Mouse (Mus musculus): ENCODE measurements around the gene Grip2.

Gene Grip2

DNA sequence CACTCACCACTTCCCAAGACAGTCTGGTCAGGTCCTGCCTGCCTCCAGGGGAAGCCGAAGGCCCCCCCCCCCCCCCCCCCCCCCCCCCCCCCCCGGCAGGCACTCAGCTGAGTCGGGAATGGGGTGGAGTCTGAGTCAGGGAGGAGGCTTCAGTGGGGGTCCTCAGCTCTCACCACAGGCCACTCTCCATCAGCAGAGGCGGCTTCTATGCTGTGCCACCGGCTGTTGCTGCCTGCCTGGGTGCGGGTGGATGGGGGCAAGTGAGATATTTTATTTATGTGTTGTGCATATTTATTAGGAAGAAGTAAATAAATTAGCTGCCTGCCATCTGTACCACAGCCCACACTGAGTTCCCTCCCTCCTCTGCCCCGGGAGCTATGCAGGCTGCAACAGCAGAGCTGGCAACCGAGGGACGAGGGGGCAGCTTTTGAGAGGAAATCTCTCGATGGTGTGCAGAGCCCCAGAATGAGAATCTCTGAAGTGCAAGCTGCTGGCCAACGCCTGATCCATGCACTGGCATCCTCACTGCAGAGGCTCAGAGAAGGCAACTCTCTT is at the start of gene Grip2:
TSS of gene Grip2 (minus strand) at position 235 of the 555 bp plus-strand sequence.
- no peak for DNase-seq

DNA sequence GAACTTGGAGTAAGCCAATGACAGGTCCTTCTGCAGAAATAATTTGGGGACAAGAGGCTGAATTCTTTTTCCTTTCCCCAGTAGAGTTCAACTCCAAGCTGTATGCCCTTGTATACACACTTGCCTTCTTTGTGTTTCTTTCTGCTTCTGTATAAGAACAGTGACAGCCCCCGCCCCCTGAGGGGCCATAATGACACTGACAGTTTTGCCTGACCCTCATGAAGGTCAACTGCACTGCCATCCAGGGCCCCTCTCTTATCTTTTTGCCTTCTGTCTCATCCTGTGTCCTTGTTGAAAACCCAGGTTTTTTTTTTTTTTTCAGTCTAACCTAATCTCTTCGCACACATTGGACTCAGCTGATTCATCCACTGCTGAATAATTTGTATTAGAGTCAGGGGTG is 45.7 kb upstream of the Grip2 start:
- no peak for DNase-seq

DNA sequence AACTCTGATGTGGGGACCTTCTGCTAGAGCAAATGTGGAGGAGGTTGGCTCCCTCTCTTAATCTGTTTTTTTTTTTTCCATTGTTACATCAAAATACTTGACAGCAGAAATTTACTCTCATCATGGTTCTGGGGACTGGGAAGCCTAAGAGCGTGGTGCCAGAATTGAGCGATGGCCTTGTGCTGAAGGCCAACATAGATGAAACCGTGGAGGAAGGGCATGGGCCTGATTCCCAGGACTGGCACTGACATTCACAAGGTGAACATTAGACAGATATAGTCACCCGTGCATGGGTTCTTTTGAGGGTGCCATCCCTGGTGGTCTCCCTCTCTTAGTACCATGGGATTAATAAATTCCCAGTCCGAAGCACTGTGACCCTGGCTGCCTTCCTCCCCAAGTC is 41.0 kb upstream of the Grip2 start:
- DNase-seq: no peak

DNA sequence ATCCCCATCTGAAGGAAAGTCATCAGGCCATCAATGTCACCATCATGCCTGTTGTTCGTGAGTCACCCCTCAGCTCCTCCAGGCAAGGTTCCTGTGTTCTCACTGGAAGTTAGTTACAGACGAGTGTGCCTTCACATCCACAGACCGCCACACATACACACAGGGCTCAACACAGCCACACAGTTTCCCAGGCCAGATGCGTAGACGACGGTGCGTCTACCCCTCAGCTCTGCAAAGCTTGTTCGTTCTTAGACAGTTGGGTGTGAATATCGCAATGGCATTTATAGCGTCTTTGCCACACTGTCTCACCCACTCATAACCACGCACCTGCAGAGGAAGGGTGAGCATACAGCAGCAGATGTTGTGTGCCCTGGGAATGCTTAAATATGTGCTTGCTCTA is 38.6 kb upstream of the Grip2 start:
- DNase-seq: no peak

DNA sequence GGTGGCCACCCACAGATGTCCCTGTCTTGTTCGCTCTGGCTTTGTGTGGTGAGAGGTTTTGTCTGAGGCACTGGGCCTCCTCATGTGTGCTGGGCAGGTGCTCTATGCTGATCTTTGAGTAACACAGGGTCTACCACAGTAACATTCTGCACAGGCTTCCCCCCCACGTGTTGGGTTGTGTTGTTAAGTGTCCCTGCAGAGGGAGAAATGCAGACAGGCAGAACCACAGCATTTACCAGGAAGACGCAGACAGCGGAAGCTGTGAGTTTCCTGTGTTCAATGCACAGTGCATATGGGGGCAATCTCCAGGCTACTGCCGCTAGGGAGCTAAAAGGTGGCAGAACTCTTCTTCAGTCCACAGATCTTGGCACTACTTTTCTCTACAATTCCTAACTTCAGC is 37.5 kb upstream of the Grip2 start:
- no peak for DNase-seq

DNA sequence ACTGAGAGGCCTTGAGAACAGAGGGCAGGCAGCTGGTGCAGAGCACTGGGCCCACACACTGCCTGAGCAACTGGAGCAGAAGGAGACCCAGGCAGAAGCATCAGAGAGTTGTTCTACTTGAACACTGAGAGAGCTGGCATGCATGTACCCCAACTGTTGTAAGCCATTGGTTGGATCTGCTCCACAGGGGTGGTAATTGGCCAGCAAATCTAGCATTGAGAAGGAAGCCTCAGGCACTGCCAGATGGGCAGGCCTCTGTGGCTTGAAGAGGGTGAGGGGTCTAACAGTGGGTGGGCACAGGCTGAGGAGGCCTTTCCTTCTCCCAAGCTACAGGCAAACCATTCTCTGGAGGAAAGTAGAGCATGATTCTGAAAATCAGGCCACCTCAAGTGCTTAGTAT is 35.8 kb upstream of the Grip2 start:
- no peak for DNase-seq

DNA sequence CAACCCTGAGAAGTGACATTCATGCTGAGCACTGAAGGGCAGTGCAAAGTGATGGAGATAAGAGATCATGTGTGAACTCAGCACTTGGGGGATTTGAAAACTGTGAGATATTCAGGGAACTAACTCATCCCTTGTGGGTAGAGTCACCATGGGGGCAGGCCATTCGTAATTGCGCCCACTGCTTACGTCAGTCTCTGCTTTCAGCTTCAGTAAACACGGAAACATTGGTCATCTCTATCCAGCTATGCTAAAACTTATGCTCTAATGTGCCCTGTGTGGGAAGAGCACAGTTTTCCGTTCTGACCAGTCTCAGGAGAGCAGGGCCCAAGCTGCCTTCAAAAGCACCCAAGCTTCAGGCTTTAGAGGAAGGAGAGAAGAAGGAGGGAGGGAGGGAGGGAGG is 31.3 kb upstream of the Grip2 start:
- no peak for DNase-seq

DNA sequence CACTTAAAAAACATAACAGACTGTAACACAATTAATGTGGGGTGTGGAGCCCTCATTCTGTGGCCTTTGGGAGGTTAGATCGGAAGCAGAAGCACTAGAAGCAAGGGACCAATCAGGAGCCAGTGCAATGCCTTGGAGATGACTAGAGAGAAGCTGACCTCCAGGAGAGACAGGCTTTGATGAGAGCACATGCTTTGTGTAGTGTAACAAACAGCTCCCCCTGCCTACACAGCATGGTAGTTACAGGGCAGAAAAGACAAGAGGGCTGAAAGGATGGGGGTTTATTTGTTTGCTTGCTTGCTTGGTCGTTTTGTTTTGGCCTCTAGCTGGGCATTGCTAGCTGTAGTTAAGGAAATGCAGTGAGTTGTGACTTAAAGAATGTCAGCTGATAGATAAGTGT is 25.5 kb upstream of the Grip2 start:
- peak; percentile 6 for DNase-seq

DNA sequence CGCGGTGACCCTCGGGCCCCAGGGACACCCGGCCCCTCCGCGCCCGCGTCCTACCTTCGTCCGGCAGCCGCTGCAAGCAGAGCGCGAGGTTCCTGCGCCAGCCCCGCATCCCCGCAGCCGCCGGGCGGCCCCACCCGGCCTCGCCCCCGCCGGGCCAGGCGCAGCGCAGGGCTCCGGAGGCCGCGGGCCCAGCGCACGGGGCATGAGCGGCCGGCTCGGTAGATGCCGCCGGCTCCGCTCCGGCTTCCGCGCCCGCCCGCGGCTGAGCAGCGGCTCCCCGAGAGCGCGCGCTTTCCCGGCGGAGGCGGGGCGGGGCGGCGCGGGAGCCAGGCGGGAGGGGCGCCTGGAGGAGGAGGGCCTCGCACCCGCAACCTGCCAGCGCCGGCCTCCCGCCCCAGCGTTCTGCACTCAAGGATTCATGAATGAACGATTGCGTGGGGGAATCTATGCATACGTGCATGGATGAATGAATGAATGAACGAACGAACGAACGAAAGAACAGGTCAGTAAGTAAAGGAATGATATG is 16.6 kb upstream of the Grip2 start:
- no peak for DNase-seq

DNA sequence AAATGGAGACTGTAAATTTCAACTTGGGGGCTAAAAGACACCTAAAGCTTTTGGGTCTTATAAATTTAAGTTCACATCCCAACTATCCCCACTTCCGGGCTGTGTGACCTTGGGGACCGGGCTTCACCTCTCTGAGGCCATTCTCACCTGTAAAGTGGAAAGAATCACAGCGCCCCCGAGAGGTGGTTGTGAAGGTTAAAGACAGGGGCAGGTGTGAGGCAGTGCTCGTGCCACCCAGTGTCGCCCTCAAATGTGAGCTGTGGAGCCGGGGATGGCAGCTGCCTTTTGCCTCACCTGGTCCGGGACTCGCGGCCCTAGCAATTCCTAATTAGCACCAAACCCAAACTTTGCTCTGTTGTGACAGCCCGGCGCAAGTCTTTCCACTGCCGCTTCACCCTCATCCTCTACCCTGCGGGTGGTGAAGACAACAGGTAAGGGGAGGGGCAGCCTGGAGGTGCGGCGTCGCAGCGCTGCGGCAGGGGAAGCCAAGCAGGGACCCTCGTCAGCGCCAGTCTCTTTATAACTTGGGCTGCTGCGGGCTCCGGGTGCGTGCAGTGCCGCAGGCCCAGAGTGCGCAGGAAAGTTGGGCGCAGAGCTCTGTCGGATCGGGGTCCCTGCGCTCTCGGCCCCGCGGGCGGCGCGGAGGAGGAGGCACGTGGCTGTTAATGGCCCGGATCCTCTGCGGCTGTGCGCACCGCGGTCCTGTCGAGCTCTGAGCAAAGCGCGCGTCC is 16.0 kb upstream of the Grip2 start:
- no peak for DNase-seq

DNA sequence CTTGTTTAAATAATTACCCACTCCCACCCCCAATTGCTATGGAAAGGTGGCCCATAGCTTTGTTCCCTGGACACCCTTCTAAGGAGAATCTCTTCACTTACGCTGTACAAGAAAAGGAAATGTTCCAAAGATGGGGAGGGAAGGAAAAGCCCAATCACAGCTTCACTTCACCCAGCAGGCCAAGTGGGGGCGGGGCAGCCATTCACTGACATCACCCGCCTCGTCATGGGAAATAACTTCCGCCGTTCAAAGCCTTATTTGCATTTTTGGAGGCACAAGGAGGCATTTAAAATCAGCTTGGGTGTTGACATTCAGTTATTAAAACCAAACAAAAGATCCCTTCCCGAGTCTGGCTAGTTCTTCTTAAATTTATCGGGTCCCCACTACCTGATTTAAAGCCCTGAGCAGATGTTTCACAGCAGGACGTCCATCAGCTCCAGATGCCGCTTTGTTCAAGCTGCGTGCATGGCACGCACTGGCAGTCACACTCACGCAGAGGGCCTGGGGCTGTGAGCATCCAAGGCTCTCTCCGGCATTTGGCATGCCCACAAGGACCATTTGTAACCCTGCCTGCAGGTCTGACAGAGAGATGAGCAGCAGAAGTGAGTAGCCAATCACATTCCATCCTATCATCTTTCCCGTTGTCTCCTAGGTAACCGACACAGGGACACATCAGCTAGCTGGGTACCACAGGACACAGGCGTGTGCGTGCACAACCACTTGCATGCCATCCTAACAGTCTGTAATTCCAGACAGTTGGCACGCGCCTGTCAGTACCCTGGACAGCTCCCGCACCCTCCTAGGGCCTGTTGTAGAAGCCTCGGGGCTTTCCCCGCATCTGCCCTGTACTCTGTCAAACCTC is 12.2 kb upstream of the Grip2 start:
- DNase-seq: peak; percentile 26

DNA sequence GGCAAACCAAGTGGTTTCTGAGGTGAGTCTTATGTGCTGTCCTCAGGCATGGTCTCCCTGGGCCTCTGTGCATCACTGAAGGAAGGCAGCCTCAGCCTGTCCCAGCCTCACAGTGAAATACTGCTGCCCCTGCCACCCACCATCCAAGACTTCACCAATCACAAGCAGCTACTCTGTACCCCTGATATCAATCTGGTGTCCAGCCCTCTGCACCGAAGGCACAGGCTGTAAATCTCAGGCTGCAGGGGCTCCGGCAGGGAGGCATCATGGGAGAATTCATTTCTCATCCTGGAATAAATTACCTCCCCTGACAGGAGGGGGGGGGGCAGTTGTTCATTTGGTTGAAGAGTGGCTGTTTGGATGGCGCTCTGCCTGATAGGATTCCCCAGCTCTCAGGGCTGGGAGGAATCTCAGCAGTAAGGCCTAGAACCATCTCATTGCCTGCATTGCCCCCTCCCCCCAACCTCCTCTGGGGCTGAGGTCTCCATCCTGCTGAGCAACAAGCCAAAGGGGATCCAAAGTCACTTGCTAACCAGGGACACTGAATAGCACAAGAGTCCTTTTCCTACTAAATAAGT is 5.9 kb upstream of the Grip2 start:
- DNase-seq: no peak

DNA sequence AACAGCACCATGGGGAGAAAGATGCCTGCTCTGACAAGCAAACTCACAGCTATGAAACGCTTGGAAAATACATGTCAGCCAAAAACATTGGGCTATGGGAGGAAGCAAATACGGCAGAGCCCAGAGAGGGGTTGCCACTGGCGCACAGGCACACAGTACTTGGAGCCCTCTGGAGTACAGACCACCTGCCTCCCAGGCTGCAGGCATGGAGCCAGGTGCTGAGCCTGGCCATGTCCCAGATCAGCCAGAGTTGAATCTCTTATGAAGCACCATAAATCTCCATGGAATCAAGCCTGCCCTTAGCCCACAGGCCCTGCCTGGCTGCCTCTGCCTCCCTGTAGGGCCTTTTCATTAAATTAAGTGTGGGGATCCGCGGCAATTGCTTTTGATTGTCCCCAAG is 876 bp upstream of the Grip2 start:
- DNase-seq: no peak

DNA sequence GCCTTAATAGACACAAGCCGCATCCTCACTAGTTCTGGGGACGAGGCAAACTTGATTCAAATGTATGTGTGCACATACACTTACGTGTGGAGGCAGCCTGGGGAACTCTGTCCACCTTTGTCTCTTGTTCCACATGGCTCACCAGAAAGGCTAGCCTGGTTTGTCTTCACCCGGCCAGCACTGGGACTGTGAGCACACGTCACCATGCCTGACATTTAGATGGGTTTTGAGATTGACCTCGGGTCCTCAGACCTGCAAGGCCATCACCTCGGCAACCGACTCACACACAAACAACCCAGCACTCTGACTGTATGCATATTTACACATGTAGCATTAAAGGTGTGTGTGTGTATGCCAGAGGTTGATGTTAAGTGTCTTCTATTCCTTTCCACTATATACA is 8.8 kb downstream of the Grip2 start:
- no peak for DNase-seq

DNA sequence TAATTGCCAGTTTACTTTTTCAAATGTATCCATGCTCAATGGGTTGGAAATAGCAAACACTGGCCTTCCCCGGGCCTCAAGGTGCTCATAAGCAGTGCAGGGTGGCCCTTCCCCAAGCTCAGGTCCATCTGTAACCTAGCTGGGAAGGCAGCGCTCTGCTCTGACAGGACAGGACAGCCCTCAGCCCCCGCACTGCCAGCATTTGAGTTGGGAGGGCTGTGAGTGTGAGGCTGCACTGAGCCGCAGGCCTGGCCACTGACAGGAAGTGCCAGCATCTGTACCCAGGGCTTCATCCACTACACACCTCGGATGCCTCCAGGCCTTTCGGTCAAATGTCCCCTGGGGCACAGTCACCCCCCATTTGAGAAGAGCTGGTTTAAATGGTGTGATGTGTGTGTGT is 11.1 kb downstream of the Grip2 start:
- no peak for DNase-seq

DNA sequence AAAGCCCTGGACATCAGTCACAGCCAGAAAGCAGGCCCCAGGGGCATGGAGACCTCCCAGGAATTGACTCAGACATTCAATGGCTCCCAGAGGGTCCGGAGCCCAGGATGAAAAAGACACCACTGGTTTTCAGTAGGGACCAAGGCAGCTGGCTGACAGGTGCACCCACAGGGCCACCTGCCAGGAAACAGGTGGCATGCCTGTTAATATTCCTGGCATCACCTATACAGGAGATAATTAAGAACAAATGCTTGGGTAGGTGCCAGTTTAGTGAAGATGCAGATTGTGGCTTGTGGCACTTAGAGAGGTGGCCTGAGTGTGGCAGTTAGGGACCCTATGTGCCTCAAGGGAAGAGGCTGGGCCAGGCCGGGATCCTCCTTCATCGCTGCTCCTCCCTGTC is 13.4 kb downstream of the Grip2 start:
- no peak for DNase-seq

DNA sequence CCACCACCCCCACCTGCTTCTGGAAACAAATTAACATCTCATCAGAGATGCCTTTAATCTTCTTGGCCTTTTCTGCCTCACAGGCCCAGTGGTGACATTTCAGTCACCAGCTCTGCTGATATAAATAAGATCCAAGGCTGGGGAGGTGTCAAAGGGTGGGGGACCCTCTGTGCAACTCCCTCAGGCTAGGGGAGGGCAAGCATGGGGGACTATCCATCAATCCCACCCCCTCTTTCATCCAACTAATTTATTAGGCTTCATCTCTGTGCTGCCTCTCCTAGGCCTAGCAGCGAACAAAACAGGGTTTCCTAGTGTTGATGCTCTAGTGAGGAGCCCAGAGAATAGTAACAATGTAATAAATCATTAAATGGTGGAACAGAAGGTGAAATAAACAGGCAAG is 17.0 kb downstream of the Grip2 start:
- DNase-seq: no peak

DNA sequence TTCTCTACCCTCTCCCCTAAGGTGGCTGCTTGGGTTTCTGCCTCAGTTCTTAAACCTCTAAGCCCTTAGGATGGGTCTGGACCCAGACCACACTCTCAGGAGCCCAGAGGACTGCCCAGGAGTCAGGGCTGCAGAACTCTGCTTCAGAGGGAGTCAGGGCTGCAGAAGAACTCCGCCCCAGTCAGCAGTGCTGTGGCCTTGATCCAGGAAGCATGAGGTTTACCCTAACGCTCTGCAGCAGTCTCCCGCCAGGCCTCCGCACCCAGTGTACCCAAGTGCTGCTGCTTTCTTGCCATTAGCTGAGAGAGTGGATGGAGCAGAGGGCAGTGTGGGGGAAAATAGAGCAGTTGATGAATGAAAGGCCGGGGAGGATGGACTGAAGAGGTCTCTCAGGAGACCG is 19.0 kb downstream of the Grip2 start:
- DNase-seq: no peak

DNA sequence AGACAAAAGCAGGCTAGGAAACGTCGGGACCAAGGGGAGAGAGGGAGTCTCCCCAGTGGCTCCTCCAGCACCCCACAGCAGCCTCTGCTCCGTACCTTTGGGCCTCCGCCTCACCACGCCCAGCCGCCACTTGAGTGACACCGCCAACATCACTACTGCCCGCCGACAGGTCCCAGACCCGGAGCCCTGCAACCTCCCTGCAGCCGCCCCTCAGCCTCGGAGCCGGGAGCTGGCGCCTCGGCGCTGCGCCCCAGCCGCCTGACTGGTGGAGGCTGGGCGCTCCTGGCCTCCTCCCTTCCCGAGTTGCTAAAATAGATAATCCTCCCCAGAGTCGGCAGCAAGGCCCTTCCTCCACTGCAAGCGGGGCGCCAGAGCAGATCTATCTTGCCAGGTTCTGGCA is 19.9 kb downstream of the Grip2 start:
- DNase-seq: no peak

DNA sequence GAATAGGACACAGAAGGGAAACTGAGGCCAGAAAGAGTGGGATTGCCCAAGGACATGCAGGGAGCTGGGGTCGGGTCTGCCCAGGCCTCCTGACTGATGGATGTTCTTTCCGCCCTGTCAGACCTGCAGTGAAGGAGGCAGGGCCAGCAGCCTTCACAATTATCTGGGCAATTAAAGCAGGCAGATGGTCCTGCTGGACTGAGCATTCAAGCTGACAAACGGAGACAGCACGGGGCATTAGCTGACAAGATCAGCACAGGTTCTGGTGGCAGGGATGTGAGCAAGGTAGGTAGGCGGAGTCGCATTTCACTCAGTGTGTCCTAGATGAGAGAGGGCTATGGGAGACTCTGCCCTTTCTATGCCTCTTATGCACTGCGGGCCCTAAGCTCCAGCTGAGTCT is 22.9 kb downstream of the Grip2 start:
- no peak for DNase-seq

DNA sequence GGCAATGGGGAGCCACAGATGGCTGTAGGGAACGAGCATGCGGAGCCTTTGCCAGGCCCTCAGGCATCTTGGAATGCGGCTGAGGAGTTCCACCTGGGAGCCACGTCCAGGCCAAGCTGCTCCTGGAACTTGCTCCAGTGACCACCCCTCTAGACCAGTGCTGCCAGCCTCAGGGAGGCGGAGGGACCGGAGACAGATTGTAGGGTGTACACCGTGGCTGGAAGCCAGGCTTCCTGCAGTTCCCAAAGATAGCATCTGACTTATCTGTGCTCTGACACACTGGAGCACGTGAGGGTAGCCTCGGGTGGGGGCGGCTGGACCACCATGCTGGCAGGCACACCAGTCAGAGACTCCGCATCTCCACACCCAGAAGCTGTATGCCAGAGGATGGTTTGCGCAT is 28.6 kb downstream of the Grip2 start:
- no peak for DNase-seq

DNA sequence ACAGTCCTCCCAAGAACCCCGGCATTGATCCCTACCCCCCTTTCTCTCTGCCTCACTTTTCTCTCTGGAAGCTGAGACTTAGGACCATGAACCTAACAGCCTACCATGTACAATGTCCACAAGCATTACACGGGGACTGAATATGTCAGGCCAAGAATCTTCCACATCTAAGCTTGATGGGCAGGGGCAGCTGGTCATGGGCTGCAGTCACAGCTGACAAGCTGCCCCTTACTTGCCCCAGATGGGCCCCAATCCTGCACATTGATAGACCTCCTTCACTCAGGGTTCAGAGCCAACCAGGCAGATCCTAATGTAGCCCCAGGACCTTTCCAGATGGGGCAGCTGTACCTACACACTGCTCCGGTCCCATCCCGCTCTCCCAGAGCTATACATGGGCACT is 30.3 kb downstream of the Grip2 start:
- no peak for DNase-seq

DNA sequence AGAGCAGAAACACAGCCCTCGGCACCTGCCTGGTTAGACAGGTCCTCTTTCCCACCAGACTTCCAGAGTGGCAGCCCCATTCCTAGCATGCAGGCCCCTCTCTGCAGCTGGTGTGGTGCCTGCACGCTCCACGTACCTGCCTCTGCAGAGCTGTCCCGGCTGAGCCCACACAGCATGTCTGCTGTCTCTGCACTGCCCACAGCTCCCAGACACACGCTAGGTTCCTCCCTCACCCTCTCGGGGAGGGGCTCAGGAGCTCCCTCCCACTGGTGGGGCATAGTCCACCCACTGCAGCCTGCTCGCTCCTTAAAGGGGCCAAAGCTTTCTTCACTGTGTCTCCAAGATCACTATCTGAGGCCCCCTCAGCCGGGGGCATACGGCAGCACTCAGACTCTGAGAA is 31.0 kb downstream of the Grip2 start:
- peak; percentile 82 for DNase-seq

DNA sequence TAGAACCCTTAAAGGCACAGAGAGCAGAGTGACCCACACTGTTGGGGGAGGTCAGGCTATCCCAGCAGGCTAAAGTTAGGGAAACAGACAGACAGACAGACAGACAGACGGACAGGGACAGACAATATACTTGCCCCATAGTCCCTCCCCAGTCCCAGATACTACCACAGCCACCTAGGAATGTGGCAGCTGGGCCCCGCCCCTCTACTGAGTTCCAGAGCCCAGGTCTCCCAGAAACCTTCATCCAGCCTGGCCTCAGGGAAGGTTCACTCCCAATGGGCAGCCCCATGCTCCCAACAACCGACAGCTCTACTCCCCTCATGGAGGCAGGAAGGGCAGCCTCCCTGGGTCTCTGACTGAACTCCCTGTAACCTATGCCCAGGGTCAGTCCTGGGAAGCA is 31.4 kb downstream of the Grip2 start:
- DNase-seq: no peak
